Mouse (Mus musculus) liver, adult 2 months (tissue): Measurements from ENCODE around the gene Abhd2.

Experiments
- CTCF ChIP-seq: fragments of 200-500 bp; IDR thresholded peaks from 2 replicates; pipeline ENCODE4 v1.5.1; 2011; ENCODE audit warnings: low read depth, low read length, control low read depth
- POLR2A ChIP-seq: fragments of 200-500 bp; IDR thresholded peaks from 2 replicates; pipeline ENCODE4 v1.6.1; 2011; ENCODE audit warnings: low read length, control low read depth; ENCODE audit not compliant: insufficient read depth; ENCODE audit errors: extremely low read depth

DNA sequence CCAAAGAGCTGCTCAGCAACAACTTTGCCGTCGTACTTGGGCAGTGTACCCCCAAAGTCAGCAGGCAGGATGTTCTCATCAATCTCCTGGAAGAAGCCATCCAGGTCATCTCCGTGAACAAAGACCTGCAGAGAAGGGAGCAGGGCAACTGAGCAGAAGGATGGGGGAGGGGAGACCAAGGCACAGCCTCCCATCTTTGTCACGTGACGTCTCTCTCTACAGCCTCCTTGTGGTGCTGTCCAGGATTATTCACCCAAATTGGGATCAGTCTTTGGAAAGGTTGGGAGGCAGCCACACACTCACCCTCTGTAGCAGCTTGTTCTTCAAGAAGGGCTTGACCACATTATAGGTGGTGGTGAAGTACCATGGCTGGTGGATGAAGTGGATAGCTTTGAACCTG is 102.6 kb downstream of the Abhd2 start:
- TF ChIP-seq CTCF = no peak
- no peak for TF ChIP-seq POLR2A
